Mouse (Mus musculus) frontal cortex, adult (tissue): ENCODE measurements around the gene Glrx.
A peak's percentile ranks its signal among the peaks of the same experiment; 100 is the strongest.

Experiments
- ATAC-seq: cut with Nextera tagmentation; 2 replicates; pipeline ENCODE4 v1.9.2; 2017; ENCODE audit warnings: mild to moderate bottlenecking, moderate library complexity, mixed read lengths; ENCODE audit not compliant: low TSS enrichment

Gene Glrx

GRCm38 (mm10) chr13:75883792-75884191, 44.1 kb downstream of the Glrx start:
- ATAC-seq = no peak

GRCm38 (mm10) chr13:75891868-75892267, 52.2 kb downstream of the Glrx start:
- peak; percentile 96 for ATAC-seq

- peak; percentile 38 for ATAC-seq
Measured at GRCm38 (mm10) chr13:75892291-75892690, 52.6 kb downstream of the Glrx start.

- no peak for ATAC-seq
Measured at GRCm38 (mm10) chr13:75892876-75893275, 53.2 kb downstream of the Glrx start.
